Mouse (Mus musculus) spleen, adult 2 months (tissue): ENCODE data around the gene Dtx4. TPM values are rescaled to one million over a fixed set of nuclear protein-coding genes. Genes with fewer than 3 reads are reported as not detected.

Source experiments
- DNase-seq, 2 experiments: peaks; one replicate each; pipeline versions ENCODE4 v3.0.0 to v3.0.0-alpha.2; 2012 to 2021; ENCODE audit warnings: low spot score in 2 of 2, low read depth in 1 of 2
- H3K27ac ChIP-seq: fragments of 200-500 bp; 2 replicates; pipeline ENCODE4 v1.5.1; 2012; ENCODE audit warnings: low read length, inconsistent platforms; ENCODE audit not compliant: insufficient read depth
- H3K27me3 ChIP-seq: fragments of 200-500 bp; 2 replicates; pipeline ENCODE4 v1.6.1; 2012; ENCODE audit warnings: mild to moderate bottlenecking, moderate library complexity, low read length, inconsistent platforms; ENCODE audit not compliant: control insufficient read depth, insufficient read depth
- H3K36me3 ChIP-seq: fragments of 200-500 bp; 2 replicates; pipeline ENCODE4 v1.6.1; 2012; ENCODE audit warnings: mild to moderate bottlenecking, low read length, inconsistent platforms; ENCODE audit not compliant: control insufficient read depth, insufficient read depth
- H3K4me1 ChIP-seq: fragments of 200-500 bp; 2 replicates; pipeline ENCODE4 v1.6.1; 2011; ENCODE audit warnings: inconsistent platforms; ENCODE audit not compliant: control insufficient read depth, insufficient read depth, insufficient read length
- H3K4me3 ChIP-seq: fragments of 200-500 bp; 2 replicates; pipeline ENCODE4 v1.5.1; 2011; ENCODE audit warnings: mild to moderate bottlenecking, inconsistent platforms; ENCODE audit not compliant: insufficient read depth, insufficient read length; ENCODE audit errors: extremely low read depth
- CTCF ChIP-seq: fragments of 200-500 bp; IDR thresholded peaks from 2 replicates; pipeline ENCODE4 v1.5.1; 2011; ENCODE audit warnings: mild to moderate bottlenecking, inconsistent platforms; ENCODE audit not compliant: insufficient read depth, insufficient read length, insufficient replicate concordance; ENCODE audit errors: extremely low read depth
- POLR2A ChIP-seq: fragments of 200-500 bp; IDR thresholded peaks from 2 replicates; pipeline ENCODE4 v1.6.1; 2011; ENCODE audit warnings: low read depth, low read length, inconsistent platforms
- WGBS: fragments of 180-500 bp; shearing (Covaris S2); methylation state at CpG from one replicate; pipeline ENCODE4 v1.1.7; 2018; 5-methylcytosine and 5-hydroxymethylcytosine counted together
- polyA plus RNA-seq: library from polyadenylated mRNA; depleted of rRNA; stranded (reverse); fragments of >200 nt; gene quantifications from 2 replicates; pipeline ENCODE4 v1.2.3, GENCODE M21; 2012

The Dtx4 gene
- polyA plus RNA-seq, 1 experiment, result 4.3 TPM

- H3K4me1 ChIP-seq, result no peaks in the 10 kb centered on the region; the same call in none of the 2 replicates
- peak overlapping the region; percentile 65 for H3K27ac ChIP-seq
- H3K4me3 ChIP-seq, result peak overlapping the region; percentile 51
- TF ChIP-seq CTCF (no peak), POLR2A (no peak)
- DNase-seq, result no peak
- no peaks in the 10 kb centered on the region for H3K36me3 ChIP-seq
- WGBS, result 67% methylated on average over 7 of the region's 7 CpGs
- no peaks in the 10 kb centered on the region for H3K27me3 ChIP-seq
Measured at GRCm38 (mm10) chr19:12462851-12463721, 38.2 kb downstream of the Dtx4 start.

GRCm38 (mm10) chr19:12460282-12461249, 40.7 kb downstream of the Dtx4 start, which contains the start of gene Mpeg1:
Gene Mpeg1, plus strand, starts transcription at chr19:12460779.
- H3K36me3 ChIP-seq, result no peaks in the 10 kb centered on the region
- 60% methylated on average over 11 of the region's 11 CpGs for WGBS
- no peaks in the 10 kb centered on the region; the same call in none of the 2 replicates for H3K4me1 ChIP-seq
- no peak for DNase-seq
- peak within 1 kb of the TSS; percentile 53 for H3K27ac ChIP-seq
- peak within 1 kb of the TSS; percentile 37 for H3K4me3 ChIP-seq
- no peaks in the 10 kb centered on the region for H3K27me3 ChIP-seq
- TF ChIP-seq CTCF (no peak), POLR2A (no peak)

- H3K4me1 ChIP-seq, result no peaks in the 10 kb centered on the region; the same call in none of the 2 replicates
- no peak for DNase-seq
- H3K4me3 ChIP-seq, result no peak overlapping the region
- H3K27ac ChIP-seq, result peak overlapping the region; percentile 11; the same call in 1 of the 2 replicates
- TF ChIP-seq CTCF (no peak), POLR2A (no peak)
- H3K27me3 ChIP-seq, result no peaks in the 10 kb centered on the region
- H3K36me3 ChIP-seq, result no peaks in the 10 kb centered on the region
- WGBS, result 54% methylated on average over 4 of the region's 4 CpGs
Measured at GRCm38 (mm10) chr19:12459516-12459915, 41.7 kb downstream of the Dtx4 start.

GRCm38 (mm10) chr19:12457401-12458066, 43.7 kb downstream of the Dtx4 start:
- no peaks in the 10 kb centered on the region; the same call in none of the 2 replicates for H3K4me1 ChIP-seq
- H3K27me3 ChIP-seq, result no peaks in the 10 kb centered on the region
- peak overlapping the region; percentile 25; the same call in 1 of the 2 replicates for H3K4me3 ChIP-seq
- no peaks in the 10 kb centered on the region for H3K36me3 ChIP-seq
- 13% methylated on average over 12 of the region's 12 CpGs for WGBS
- DNase-seq, result peak; percentile 63 to 86
- H3K27ac ChIP-seq, result peak overlapping the region; percentile 93
- TF ChIP-seq POLR2A, result no peak; the same call in 1 of the 2 replicates
- no peak for TF ChIP-seq CTCF

GRCm38 (mm10) chr19:12445014-12445413, 56.2 kb downstream of the Dtx4 start:
- peaks cover 4% of the 10 kb centered on the region; the same call in 1 of the 2 replicates for H3K4me1 ChIP-seq
- H3K27me3 ChIP-seq, result no peaks in the 10 kb centered on the region
- H3K36me3 ChIP-seq, result no peaks in the 10 kb centered on the region
- H3K4me3 ChIP-seq, result no peak overlapping the region
- H3K27ac ChIP-seq, result no peak overlapping the region
- no peak for DNase-seq
- TF ChIP-seq CTCF, result no peak
- no peak for TF ChIP-seq POLR2A
- WGBS, result 64% methylated on average over 3 of the region's 3 CpGs

DNA sequence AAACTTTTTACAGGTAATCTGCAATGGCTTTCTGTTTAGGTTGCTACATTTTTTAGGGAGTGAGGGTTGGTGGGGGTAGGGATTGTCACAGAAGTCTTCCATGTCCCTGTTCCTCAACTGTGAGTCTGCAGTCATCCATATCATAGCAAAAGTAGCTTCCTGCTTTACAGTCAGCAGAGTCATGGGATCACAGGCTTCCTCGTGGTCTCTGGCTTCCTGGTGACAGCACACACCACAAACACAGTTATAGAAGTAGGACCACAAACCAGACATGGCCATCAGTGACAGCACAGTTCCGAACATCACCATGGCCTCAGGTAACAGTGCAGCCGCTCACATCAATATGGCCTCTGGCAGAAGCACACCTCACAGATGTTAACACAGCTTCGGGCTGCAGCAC, 58.7 kb downstream of the Dtx4 start:
- DNase-seq, result no peak
- Histone ChIP-seq H3K4me3 (no peak overlapping the region), H3K4me1 (peaks cover 4% of the 10 kb centered on the region; the same call in 1 of the 2 replicates), H3K27me3 (no peaks in the 10 kb centered on the region), H3K36me3 (no peaks in the 10 kb centered on the region), H3K27ac (no peak overlapping the region)
- TF ChIP-seq POLR2A, result no peak
- TF ChIP-seq CTCF, result no peak
- 46% methylated on average over 4 of the region's 4 CpGs for WGBS
